Mouse (Mus musculus) lung, adult 2 months (tissue): ENCODE results near the gene Trim11.

ENCODE experiments used
- CTCF ChIP-seq: fragments of 200-500 bp; IDR thresholded peaks from 2 replicates; pipeline ENCODE4 v1.5.1; 2011; ENCODE audit warnings: mild to moderate bottlenecking, low read length, control low read depth; ENCODE audit not compliant: insufficient read depth
- POLR2A ChIP-seq: fragments of 200-500 bp; IDR thresholded peaks from 2 replicates; pipeline ENCODE4 v1.6.1; 2011; ENCODE audit warnings: low read depth, mild to moderate bottlenecking, control low read depth, low read length, borderline replicate concordance; ENCODE audit errors: extremely low read depth

- no peak for TF ChIP-seq POLR2A
- no peak for TF ChIP-seq CTCF
These were observed 775 bp downstream of the Trim11 start for GRCm38 (mm10) chr11:58978706-58979030.
